Mouse (Mus musculus): Measurements from ENCODE around the gene Asb4. TPM values are rescaled to one million over a fixed set of nuclear protein-coding genes. Genes with fewer than 3 reads are reported as not detected.

The Asb4 gene
- polyA plus RNA-seq, 1 experiment from 2014 or later, result 18.7 TPM

DNA sequence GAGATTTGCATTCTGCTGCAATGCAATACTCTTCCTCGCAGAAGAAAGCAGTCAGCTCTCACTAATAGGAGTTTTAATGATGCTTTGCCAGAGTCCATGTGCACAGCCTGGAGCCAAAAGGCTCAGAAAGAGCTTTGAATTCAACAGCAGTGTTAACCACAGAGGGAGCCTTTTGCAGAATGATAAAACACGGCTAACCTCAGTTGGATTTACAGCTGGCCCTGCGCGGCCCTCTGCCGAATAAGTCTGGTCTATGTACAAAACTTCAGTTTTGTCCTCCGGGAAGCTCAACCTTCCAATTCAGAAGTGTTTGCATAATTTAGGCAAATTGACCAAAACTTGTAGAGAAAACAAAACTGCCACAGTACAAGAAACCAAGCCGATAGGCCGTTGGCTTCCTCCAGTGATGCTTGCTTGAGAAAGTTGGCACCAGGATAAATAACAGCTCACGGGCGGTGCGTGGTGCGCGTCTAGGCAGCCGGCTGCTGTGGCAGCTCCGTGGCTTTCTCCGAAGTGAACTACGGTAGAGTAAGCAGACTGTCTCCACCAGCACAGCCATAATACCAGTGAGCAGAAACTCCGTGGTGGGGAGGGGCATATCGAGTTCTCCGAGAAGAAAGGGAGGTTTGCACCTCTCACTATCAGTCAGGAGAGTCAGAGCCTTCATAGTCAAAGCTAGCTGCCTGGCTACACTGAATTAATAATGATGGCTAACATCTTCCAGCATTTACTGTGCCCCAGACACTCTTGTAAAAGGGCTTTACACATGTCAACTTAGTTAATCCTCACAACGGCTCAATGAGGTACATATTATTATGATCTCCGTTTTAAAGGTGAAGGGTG, 3.2 kb upstream of the Asb4 start:
- H3K4me1 ChIP-seq, result peaks cover 42% of the 10 kb centered on the region
- peak overlapping the region; percentile 37 for H3K4me2 ChIP-seq (replicated peaks)
- no peaks in the 10 kb centered on the region for H3K36me3 ChIP-seq
- ATAC-seq (ENCODE audit: low FRiP score), result peak; percentile 41
- 12% methylated on average over 22 of the region's 22 CpGs for WGBS
- H3K27ac ChIP-seq, result peak overlapping the region; percentile 86
- no peaks in the 10 kb centered on the region for H3K9me3 ChIP-seq (replicated peaks)
- H3K4me3 ChIP-seq, result 0 out of 2 replicates have a peak overlapping the region, but pooled peaks have one; percentile 10
- H3K9ac ChIP-seq, result peak overlapping the region; percentile 19; the same call in 1 of the 2 replicates
- no peaks in the 10 kb centered on the region for H3K27me3 ChIP-seq

DNA sequence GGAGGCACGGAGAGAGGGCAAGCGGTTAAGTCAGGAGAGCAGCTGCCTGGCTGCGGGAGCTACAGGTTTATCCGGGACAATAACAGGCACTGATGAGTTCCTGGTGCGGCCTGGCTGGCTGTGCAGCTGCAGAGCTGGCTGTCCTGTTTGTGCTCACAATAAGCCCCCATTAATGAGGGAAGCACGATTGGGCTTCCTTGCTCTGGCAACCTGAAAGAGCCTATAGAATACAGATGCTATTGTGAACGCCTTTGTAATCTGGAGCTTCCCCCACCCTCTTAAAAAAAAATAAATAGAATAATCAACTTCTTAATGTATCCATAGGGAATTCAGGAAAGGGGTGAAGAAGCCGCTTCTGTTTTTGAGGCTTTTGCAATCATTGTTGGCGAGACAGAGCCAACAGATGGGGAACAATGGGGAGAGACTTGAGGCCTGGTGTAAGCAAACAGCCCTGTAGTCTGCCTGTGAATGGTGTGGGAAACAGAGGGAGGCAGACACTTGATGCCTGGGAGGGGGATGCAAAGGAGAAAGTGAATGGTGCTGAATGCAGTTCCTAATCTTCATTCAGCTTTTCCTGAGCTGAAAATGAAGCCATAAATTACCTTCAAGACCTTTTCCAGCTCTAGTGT, 2.4 kb upstream of the Asb4 start:
- H3K36me3 ChIP-seq, result no peaks in the 10 kb centered on the region
- H3K4me3 ChIP-seq, result no peak overlapping the region
- ATAC-seq (ENCODE audit: low FRiP score), result peak; percentile 74
- H3K27ac ChIP-seq, result peak overlapping the region; percentile 86
- H3K4me1 ChIP-seq, result peaks cover 44% of the 10 kb centered on the region
- no peak overlapping the region for H3K9ac ChIP-seq
- H3K9me3 ChIP-seq (replicated peaks), result no peaks in the 10 kb centered on the region
- peak overlapping the region; percentile 37 for H3K4me2 ChIP-seq (replicated peaks)
- H3K27me3 ChIP-seq, result no peaks in the 10 kb centered on the region
- WGBS, result 4% methylated on average over 9 of the region's 9 CpGs

DNA sequence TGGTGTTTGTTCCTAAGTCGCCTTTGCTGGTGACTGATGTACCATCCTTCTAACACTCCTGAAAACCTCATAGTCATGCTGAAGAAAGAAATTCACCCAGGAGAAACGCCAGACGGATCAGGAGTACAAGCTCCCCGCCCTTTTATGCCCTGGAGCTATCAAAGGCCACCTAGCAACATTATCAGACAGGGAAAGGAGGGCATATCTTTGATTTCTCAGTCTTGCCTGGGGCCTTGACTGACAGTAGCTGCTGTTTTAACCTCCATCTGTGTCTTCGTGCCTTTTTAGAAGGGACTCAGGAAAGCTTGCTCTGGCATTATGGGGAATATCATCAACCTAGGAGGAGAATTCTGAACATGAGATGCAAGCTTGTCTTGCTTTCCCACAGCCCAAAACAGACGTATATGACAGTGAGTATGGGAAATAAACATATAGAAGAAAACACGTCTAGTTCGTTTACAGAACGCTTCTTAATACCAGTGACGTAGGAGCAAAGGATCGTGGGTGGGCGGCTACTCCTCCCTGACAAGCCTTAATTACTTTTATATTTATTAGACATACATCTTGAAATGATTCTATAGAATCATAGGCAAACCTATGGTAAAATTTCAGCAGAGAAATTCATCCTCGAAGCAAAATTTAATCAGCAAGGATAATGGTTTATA, 1.1 kb upstream of the Asb4 start:
- H3K4me2 ChIP-seq (replicated peaks), result 0 out of 2 replicates have a peak overlapping the region, but pooled peaks have one; percentile 9
- H3K4me3 ChIP-seq, result no peak overlapping the region
- no peaks in the 10 kb centered on the region for H3K9me3 ChIP-seq (replicated peaks)
- no peaks in the 10 kb centered on the region for H3K36me3 ChIP-seq
- peak overlapping the region; percentile 86 for H3K27ac ChIP-seq
- ATAC-seq (ENCODE audit: low FRiP score), result no peak
- no peak overlapping the region for H3K9ac ChIP-seq
- H3K4me1 ChIP-seq, result peaks cover 44% of the 10 kb centered on the region
- WGBS, result 40% methylated on average over 13 of the region's 13 CpGs
- H3K27me3 ChIP-seq, result no peaks in the 10 kb centered on the region

DNA sequence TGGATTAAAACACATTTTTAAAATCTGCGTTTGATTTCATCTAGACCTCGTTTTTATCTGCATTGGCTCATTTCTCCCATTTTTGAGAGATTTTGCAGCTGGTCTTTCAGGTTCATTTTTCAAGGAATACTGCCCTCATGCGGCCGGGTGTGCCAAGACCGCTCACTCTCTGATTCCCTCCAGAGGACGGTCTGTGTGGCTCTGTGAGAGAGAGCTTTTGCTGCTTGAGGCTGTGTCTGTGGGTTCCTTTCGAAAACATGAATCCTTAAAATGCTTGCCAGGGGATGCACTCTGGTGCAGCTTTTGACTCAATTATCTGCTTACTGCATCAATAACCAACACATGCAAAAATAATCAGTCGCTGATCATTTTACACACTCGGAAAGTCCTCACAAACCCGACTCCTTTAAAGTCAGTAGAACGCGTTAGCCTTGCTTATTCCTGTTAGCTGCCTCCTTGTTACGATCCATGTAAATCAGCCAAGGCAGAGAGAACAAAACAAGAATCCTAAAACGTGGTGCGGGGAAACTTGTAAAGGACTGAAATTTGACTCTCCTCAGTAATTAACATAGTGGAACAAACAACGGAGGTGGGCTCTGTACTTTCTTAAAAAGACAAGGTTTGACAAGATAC, 487 bp upstream of the Asb4 start:
- peak overlapping the region; percentile 26 for H3K4me3 ChIP-seq

DNA sequence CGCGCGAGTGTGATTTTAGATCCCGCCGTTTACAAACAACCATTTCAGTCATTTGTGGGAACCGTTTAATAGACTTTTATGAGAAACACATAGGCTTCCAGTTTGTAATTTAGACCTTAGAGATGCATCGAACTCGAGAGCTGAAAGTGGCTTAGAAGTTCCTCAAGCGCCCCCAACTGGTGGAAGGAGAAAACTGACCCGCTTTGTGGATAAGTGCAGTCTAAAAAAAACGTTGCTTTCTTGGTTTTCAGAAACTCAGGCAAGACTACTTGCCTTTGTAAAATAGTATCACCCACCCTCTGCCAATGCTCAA, 948 bp downstream of the Asb4 start:
- H3K4me3 ChIP-seq, result peak overlapping the region; percentile 26
- no peak for ATAC-seq (ENCODE audit: low FRiP score)
- H3K4me1 ChIP-seq, result peaks cover 42% of the 10 kb centered on the region
- peak overlapping the region; percentile 44; the same call in 1 of the 2 replicates for H3K9ac ChIP-seq
- H3K27ac ChIP-seq, result peak overlapping the region; percentile 89
- 1% methylated on average over 11 of the region's 11 CpGs for whole genome bisulfite sequencing
- H3K27me3 ChIP-seq, result no peaks in the 10 kb centered on the region
- H3K36me3 ChIP-seq, result no peaks in the 10 kb centered on the region
- peak overlapping the region; percentile 55 for H3K4me2 ChIP-seq (replicated peaks)
- no peaks in the 10 kb centered on the region for H3K9me3 ChIP-seq (replicated peaks)

More for the DNA sequence above, 487 bp upstream of the Asb4 start:
- Histone ChIP-seq H3K9me3 (replicated peaks) (no peaks in the 10 kb centered on the region), H3K36me3 (no peaks in the 10 kb centered on the region), H3K27me3 (no peaks in the 10 kb centered on the region), H3K27ac (peak overlapping the region; percentile 89), H3K9ac (peak overlapping the region; percentile 44), H3K4me2 (replicated peaks) (peak overlapping the region; percentile 55), H3K4me1 (peaks cover 44% of the 10 kb centered on the region)
- WGBS, result 1% methylated on average over 16 of the region's 16 CpGs
- peak; percentile 51 for ATAC-seq (ENCODE audit: low FRiP score)

DNA sequence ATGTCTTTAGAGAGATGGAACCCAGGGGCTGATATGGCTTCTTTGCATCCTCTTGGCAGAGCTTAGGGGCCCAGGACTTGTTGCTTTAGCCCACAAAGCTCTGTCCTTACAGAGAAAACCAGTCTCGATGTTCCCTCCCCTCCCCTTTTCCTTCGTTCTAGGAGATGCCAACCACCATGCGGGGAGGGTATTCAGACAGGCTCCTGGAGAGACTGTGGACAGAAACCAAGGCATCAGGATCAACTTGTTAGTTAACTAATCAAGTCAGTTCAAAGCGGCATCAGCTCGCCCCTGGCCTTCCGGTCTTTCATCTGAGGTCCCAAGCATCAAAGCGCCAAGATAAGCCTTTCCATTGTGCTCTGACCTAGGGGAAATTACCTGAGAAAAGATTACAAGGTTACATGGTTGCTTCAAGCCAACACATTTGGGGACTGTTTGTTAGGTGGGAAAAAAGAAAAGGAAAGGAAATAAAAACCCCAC, 2.0 kb downstream of the Asb4 start:
- Histone ChIP-seq H3K4me3 (no peak overlapping the region), H3K9me3 (replicated peaks) (no peaks in the 10 kb centered on the region), H3K27me3 (no peaks in the 10 kb centered on the region), H3K9ac (no peak overlapping the region), H3K36me3 (no peaks in the 10 kb centered on the region), H3K27ac (no peak overlapping the region), H3K4me1 (peaks cover 31% of the 10 kb centered on the region), H3K4me2 (replicated peaks) (no peak overlapping the region)
- ATAC-seq (ENCODE audit: low FRiP score), result no peak
- 23% methylated on average over 7 of the region's 7 CpGs for WGBS

DNA sequence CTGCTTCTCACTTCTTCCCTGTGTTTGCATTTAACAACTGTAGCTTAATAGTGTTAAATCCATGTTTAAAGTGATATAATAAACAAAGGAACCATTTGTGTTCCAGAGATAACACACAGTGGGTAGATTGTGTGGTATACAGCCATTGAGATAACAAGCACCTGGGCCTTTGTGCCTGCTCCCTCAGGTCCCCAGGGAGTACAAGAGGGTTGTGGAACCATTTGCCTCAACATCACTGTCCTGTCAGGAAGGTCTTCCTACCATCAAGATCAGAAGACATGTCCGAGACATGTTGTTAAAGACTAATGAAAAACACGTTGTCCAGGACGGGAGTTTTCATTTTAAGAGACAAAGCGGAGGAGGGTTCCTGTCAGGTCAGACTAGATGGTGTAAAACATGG, 3.3 kb downstream of the Asb4 start:
- no peaks in the 10 kb centered on the region for H3K9me3 ChIP-seq (replicated peaks)
- whole genome bisulfite sequencing, result 86% methylated on average over 4 of the region's 4 CpGs
- H3K4me2 ChIP-seq (replicated peaks), result no peak overlapping the region

DNA sequence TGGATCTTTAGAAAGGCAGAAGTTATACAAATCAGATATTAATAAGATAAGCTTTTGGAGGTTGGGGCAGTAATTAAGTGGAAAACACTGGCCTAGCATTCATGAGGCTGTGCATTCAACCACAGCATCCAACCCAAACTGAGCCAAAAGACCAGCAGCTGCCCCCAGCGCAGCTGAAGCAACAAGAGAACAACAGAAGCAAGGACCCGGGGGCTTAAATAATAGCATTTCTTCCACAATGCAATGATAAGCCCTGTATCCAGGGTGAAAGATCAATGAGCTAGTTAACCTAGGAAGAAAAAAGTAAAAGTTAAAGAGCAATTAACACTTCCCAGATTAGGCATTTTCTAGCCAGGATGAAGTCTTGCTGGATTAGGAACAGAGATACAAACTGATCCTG, 4.2 kb downstream of the Asb4 start:
- Histone ChIP-seq H3K36me3 (no peaks in the 10 kb centered on the region), H3K9ac (no peak overlapping the region), H3K27ac (no peak overlapping the region), H3K27me3 (no peaks in the 10 kb centered on the region), H3K4me2 (replicated peaks) (no peak overlapping the region), H3K4me3 (no peak overlapping the region), H3K9me3 (replicated peaks) (no peaks in the 10 kb centered on the region), H3K4me1 (peaks cover 18% of the 10 kb centered on the region)
- WGBS, result 22% methylated on average over 2 of the region's 2 CpGs
- ATAC-seq (ENCODE audit: low FRiP score), result no peak

More for the DNA sequence above, 3.3 kb downstream of the Asb4 start:
- Histone ChIP-seq H3K4me3 (no peak overlapping the region), H3K27me3 (no peaks in the 10 kb centered on the region), H3K27ac (no peak overlapping the region), H3K9ac (no peak overlapping the region), H3K36me3 (no peaks in the 10 kb centered on the region), H3K4me1 (peaks cover 26% of the 10 kb centered on the region)
- no peak for ATAC-seq (ENCODE audit: low FRiP score)

DNA sequence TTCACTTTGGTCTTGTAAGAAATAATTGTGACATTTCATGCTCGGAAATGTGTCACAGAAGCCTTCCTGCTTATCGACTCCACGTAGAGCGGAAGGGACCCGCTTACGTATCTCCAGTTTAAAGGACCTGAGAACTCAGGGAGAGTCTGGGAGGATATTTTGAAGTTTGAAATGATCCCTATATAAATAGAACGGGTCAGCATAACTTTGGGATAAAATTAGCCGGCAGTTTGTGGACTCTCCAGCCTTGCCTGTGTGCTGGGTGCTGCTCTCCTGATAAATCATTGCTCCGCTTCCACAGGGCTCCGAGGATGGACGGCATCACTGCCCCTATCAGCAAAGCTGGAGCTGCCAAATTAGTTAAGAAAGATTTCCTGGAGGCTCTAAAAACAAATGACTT, 7.1 kb downstream of the Asb4 start:
- Histone ChIP-seq H3K4me3 (peak overlapping the region; percentile 25), H3K27me3 (no peaks in the 10 kb centered on the region), H3K27ac (no peak overlapping the region), H3K36me3 (no peaks in the 10 kb centered on the region), H3K9ac (no peak overlapping the region; the same call in 1 of the 2 replicates), H3K4me1 (peaks cover 8% of the 10 kb centered on the region; the same call in 1 of the 2 replicates), H3K9me3 (replicated peaks) (no peaks in the 10 kb centered on the region), H3K4me2 (replicated peaks) (peak overlapping the region; percentile 50)
- ATAC-seq (ENCODE audit: low FRiP score), result peak; percentile 58
- 12% methylated on average over 11 of the region's 11 CpGs for WGBS

DNA sequence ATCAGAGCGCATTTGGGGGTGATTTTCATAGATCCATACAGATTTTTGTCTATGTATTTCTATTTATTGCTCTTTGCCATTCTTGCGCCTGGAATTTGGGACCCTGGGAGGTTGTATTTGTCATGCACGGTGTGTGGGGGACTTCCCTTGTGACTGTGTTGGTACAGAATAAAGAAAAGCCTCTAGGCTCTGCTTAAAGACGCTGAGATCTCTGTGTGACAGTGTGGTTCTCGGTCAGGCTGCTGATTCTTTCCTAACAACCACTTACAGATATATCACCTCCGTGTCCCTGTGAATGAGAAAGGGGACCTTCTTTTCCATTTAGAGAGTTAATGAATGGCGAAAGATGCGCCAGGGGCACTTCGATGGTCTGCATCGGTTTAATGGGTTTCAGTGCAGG, 7.8 kb downstream of the Asb4 start:
- Histone ChIP-seq H3K9me3 (replicated peaks) (no peaks in the 10 kb centered on the region), H3K27ac (no peak overlapping the region), H3K9ac (no peak overlapping the region), H3K4me1 (peaks cover 8% of the 10 kb centered on the region; the same call in 1 of the 2 replicates), H3K4me3 (peak overlapping the region; percentile 24), H3K4me2 (replicated peaks) (peak overlapping the region; percentile 50), H3K36me3 (no peaks in the 10 kb centered on the region), H3K27me3 (no peaks in the 10 kb centered on the region)
- 7% methylated on average over 10 of the region's 10 CpGs for WGBS
- ATAC-seq (ENCODE audit: low FRiP score), result no peak

DNA sequence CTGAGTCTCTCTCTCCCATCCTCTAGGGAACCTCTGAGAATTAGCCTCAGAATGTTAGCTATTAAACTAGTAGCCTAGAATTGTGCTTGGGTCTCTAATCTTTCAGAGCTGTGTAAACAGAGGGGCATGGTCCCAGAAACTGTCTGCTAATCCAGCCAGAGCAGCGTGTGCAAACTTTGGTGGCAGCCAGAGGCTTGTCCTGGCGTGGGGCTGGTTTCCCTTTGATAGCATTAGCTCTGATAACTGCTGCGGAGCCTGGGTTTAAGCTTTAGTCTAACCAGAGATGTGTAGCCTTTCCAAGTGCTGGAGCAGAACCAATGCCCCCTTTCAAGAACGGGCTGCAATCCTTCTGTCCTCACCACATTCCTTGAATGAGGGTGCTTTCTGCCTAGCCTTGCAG, 11.8 kb downstream of the Asb4 start:
- H3K27me3 ChIP-seq, result no peaks in the 10 kb centered on the region
- no peak overlapping the region for H3K4me2 ChIP-seq (replicated peaks)
- no peaks in the 10 kb centered on the region for H3K36me3 ChIP-seq
- H3K9ac ChIP-seq, result no peak overlapping the region
- no peaks in the 10 kb centered on the region for H3K9me3 ChIP-seq (replicated peaks)
- peaks cover 8% of the 10 kb centered on the region; the same call in 1 of the 2 replicates for H3K4me1 ChIP-seq
- ATAC-seq (ENCODE audit: low FRiP score), result no peak
- H3K27ac ChIP-seq, result no peak overlapping the region
- no peak overlapping the region for H3K4me3 ChIP-seq
- WGBS, result 36% methylated on average over 4 of the region's 4 CpGs

DNA sequence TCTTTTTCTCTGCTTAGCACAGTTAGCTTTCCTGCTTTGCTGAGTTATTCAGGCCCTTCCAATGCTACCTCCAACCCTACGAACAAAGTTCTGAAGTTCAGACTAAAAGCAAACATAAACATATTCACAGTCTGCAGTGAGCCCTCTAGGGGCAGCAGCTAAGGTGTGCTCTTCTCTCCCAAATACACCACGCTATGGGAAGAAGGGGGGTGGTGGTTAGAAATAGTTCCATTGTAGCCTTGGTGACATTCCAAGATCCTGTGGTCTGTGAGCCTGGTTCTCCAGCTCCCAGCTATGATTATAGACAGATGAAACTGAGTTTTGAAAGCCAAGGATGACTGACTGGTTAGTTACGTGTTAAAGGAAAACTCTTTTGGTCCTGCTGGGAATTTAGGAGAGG, 13.6 kb downstream of the Asb4 start:
- no peaks in the 10 kb centered on the region for H3K4me1 ChIP-seq
- no peak overlapping the region for H3K9ac ChIP-seq
- H3K27ac ChIP-seq, result no peak overlapping the region
- H3K27me3 ChIP-seq, result no peaks in the 10 kb centered on the region
- 52% methylated on average over 3 of the region's 3 CpGs for WGBS
- H3K9me3 ChIP-seq (replicated peaks), result no peaks in the 10 kb centered on the region
- no peaks in the 10 kb centered on the region for H3K36me3 ChIP-seq
- ATAC-seq (ENCODE audit: low FRiP score), result no peak
- H3K4me2 ChIP-seq (replicated peaks), result no peak overlapping the region
- no peak overlapping the region for H3K4me3 ChIP-seq

Measured in hindbrain, embryonic 12.5 days (tissue).